Mouse (Mus musculus) adrenal gland, postnatal 4 days (tissue): ENCODE data around the gene Tmem239. TPM values are rescaled to one million over a fixed set of nuclear protein-coding genes. Genes with fewer than 3 reads are reported as not detected.

ENCODE experiments used
- DNase-seq, 2 experiments: peaks; one replicate each; pipeline ENCODE4 v3.0.0; 2021 to 2022; ENCODE audit warnings: low spot score in 2 of 2, mixed read lengths in 2 of 2
- total RNA-seq, 2 experiments: library from RNA; stranded (reverse); gene quantifications; 2 replicates each; pipeline ENCODE4 v1.2.3; 2021

Gene Tmem239
- total RNA-seq, 2 experiments from 2014 or later = not detected

DNA sequence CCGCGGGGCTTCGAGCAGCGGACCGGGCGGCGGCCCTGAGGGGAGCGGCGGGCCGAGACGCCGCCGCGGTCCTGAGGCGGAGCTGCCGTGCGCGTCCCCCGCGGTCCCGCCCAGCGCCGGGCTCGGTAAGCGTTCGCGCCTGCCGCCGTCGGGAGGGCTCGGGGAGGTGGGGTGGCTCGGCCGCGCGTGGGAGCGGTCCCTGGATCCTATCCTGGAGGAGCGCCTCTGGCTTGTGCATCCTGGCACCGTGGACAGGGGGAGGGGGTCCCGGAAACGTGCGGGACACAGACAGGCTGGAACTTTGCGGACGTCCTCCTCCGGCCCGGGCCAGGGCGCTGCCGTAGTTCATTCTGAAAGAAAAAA, 44.1 kb downstream of the Tmem239 start:
- DNase-seq = peak in 1 of 2 experiments; percentile 48

DNA sequence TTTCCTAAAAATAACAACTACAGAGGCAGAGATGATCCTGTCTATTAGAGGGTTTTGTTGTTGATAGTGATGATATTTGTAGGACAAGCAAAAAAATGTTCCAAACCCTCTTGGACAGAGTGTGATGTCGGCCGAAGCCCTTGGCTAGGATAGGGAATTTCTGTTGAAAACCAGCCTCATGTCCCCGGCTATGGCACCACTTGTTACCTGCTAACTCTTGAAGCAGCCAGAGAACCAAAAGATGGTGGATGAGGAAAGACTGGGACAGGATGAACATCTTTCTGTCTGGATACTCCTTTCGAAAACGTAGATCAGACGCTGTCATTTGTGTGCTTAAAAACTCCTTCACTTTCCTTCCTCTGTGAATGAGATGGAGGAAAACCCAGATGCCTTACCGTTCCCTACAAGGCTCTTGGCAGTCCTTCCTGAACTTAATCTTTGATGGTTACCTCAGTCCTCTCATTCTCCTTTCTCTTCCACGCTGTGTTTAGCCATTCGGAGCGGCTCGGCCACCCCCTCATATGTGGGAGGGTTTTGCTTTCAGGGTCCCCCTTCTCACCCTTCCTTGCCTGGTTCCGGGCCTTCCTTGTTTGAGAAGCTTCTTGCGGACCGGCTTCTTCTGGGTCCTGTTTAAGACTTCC, 44.9 kb downstream of the Tmem239 start:
- DNase-seq = no peak

DNA sequence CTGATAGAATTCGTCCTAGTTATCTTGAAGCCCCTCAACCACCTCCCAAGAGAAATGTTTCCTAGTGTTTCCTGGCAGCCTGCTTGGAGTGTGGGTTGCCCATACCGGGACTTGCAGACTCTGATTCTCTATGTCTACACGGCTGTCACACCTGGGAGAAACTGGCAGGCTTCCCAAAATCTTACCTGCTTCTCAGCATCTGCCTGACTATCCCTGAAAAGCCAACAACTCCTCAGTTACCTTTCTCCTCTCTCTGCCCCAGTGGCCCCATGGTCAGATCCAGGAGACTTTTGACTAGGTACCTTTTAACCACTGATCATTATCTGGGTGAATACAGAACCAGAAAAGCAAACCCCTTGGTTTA, 45.4 kb downstream of the Tmem239 start:
- no peak for DNase-seq

DNA sequence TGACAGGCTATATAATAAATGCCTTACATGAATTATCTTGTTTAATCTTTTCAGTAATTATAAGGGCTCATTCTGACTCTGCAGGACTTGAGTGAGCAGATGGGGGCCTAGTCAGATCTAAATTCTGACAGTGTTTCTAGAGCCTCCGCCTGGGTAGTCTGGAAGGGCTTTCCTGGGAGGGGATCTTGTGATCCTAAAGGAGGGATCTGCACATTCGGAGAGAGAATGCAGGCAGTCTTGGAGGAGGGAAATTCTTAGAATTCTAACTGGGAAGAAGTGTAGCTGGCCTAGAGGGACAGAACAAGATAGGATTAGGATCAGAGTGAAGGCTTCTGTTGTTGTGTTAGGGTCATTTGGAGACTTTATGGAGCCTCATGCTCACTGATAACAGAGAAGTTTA, 46.0 kb downstream of the Tmem239 start:
- no peak for DNase-seq

DNA sequence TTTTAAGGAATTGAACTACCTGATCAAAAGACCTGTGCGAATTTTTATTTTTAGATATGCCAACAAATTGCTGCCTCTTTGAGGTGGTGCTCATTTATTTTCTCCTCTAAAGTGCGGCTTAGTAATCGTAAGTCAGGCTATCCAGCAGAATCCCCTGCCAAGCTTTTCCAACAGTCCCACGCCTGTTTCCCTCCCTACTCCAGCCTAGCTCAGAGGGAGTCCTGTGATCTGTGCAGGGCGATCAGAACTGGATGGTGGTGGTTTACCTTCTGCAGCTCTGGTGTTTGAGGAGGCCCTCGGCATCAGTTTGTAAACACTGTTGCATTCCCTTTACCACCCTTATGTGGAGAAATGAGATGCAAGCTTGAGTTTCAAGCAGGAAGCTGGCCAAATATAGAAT, 47.1 kb downstream of the Tmem239 start:
- no peak for DNase-seq

DNA sequence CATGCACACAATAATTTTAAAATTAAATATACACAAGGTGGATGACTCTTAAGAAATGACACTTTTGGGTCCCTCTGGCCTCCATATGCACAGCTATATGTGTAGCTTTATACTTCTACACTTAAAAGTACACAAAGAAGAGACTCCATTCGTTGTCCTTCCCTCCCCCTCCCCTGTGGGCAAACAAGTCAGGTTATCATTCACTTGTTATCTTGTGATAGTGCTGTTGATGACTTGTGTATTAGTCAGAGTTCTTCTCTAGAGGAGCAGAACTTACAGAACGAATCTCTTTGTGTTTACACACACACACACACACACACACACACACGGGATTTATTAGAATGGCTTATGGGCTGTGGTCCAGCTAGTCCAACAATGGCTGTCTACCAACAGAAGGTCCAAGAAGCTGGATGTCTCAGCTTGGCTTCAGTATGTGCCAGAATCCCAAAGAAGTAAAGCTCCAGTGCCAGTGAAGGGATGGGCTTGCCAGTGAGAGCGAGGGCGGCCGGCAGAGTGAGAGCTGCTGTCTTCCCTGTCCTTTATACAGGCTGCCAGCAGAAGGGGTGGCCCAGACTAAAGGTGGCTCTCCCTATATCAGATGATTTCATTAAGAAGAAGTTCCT, 48.6 kb downstream of the Tmem239 start:
- no peak for DNase-seq

Other genes starting within 250 kb of the Tmem239 start
- gene Snrpb, start 227.1 kb upstream of the Tmem239 start, total RNA-seq = 100 to 1,000 TPM; 231 to 233 TPM
- not detected for gene Tmc2, start 211.3 kb upstream of the Tmem239 start, total RNA-seq
- gene Nop56, start 132.0 kb upstream of the Tmem239 start, total RNA-seq = 100 to 1,000 TPM; 129 to 137 TPM
- 100 to 1,000 TPM; 287 to 314 TPM for gene Idh3b, start 121.9 kb upstream of the Tmem239 start, total RNA-seq
- 10 to 100 TPM; 10.7 to 12.8 TPM for gene Ebf4, start 111.3 kb upstream of the Tmem239 start, total RNA-seq
- 10 to 100 TPM; 18.1 to 22.0 TPM for gene Cpxm1, start 8.9 kb upstream of the Tmem239 start, total RNA-seq
- gene Gm28372, start 1.2 kb upstream of the Tmem239 start, total RNA-seq = not detected
- not detected for gene 1700020A23Rik, start 1.2 kb upstream of the Tmem239 start, total RNA-seq
- 10 to 100 TPM; 93.9 to 96.3 TPM for gene Vps16, start 17.9 kb downstream of the Tmem239 start, total RNA-seq
- gene Pced1a, start 18.2 kb downstream of the Tmem239 start, total RNA-seq = 10 to 100 TPM; 15.7 to 16.8 TPM
- gene Ptpra, start 43.8 kb downstream of the Tmem239 start, total RNA-seq = 100 to 1,000 TPM; 128 to 133 TPM
- gene Mrps26, start 157.3 kb downstream of the Tmem239 start, total RNA-seq = 10 to 100 TPM; 72.2 to 73.0 TPM
- not detected for gene Oxt, start 169.7 kb downstream of the Tmem239 start, total RNA-seq
- gene Avp, start 176.1 kb downstream of the Tmem239 start, total RNA-seq = not detected
- gene Fastkd5, start 223.5 kb downstream of the Tmem239 start, total RNA-seq = 10 to 100 TPM in 1 of 2 experiments, 1 to 10 TPM in 1; 9.6 to 10.3 TPM
- 10 to 100 TPM in 1 of 2 experiments, 1 to 10 TPM in 1; 9.1 to 10.3 TPM for gene Ubox5, start 223.6 kb downstream of the Tmem239 start, total RNA-seq
- 10 to 100 TPM; 13.5 to 22.5 TPM for gene Lzts3, start 236.3 kb downstream of the Tmem239 start, total RNA-seq